Mouse (Mus musculus): ENCODE measurements around the gene Plcb1. TPM values are rescaled to one million over a fixed set of nuclear protein-coding genes. Genes with fewer than 3 reads are reported as not detected.

Plcb1 gene
- 4.8 and 6.1 TPM in 2 replicates for polyA plus RNA-seq (2016; fragmentation: Nextera tagmentation; extraction: Ambion mirVana)

- WGBS, result under 1% methylated on average over 88 of the region's 88 CpGs
- H3K27ac ChIP-seq (replicated peaks), result peak within 1 kb of the TSS; percentile 87
- H3K36me3 ChIP-seq, result no peaks in the 10 kb centered on the region
- H3K4me3 ChIP-seq, result peak within 1 kb of the TSS; percentile 77
- peaks cover 32% of the 10 kb centered on the region for H3K27me3 ChIP-seq (ENCODE audit: low read depth, poor library complexity, severe bottlenecking)
- H3K4me1 ChIP-seq, result peaks cover 15% of the 10 kb centered on the region
- H3K9me3 ChIP-seq (replicated peaks), result no peaks in the 10 kb centered on the region
- peak; percentile 90 for DNase-seq (ENCODE audit: low spot score)
Observed at GRCm38 (mm10) chr2:134785970-134786855, at the start of gene Plcb1. Gene Plcb1 (plus strand): TSS chr2:134786067.

GRCm38 (mm10) chr2:134755537-134755936, 30.3 kb upstream of the Plcb1 start:
- no peaks in the 10 kb centered on the region for H3K4me1 ChIP-seq
- 0 out of 2 replicates have a peak, but pooled peaks cover 2% of the 10 kb centered on the region for H3K9me3 ChIP-seq (replicated peaks)
- DNase-seq (ENCODE audit: low spot score), result no peak
- no peaks in the 10 kb centered on the region for H3K36me3 ChIP-seq
- H3K27me3 ChIP-seq (ENCODE audit: low read depth, poor library complexity, severe bottlenecking), result no peaks in the 10 kb centered on the region
- no peak overlapping the region for H3K4me3 ChIP-seq
- H3K27ac ChIP-seq (replicated peaks), result no peak overlapping the region

- no peaks in the 10 kb centered on the region for H3K36me3 ChIP-seq
- DNase-seq (ENCODE audit: low spot score), result no peak
- no peaks in the 10 kb centered on the region for H3K27me3 ChIP-seq (ENCODE audit: low read depth, poor library complexity, severe bottlenecking)
- H3K4me1 ChIP-seq, result no peaks in the 10 kb centered on the region
- H3K27ac ChIP-seq (replicated peaks), result no peak overlapping the region
- H3K9me3 ChIP-seq (replicated peaks), result 0 out of 2 replicates have a peak, but pooled peaks cover 2% of the 10 kb centered on the region
- H3K4me3 ChIP-seq, result no peak overlapping the region
- 76% methylated on average over 1 of the region's 1 CpGs for WGBS
Observed at GRCm38 (mm10) chr2:134756086-134756485, 29.8 kb upstream of the Plcb1 start.

GRCm38 (mm10) chr2:134761029-134761428, 24.8 kb upstream of the Plcb1 start:
- Histone ChIP-seq H3K27me3 (ENCODE audit: low read depth, poor library complexity, severe bottlenecking) (no peaks in the 10 kb centered on the region), H3K9me3 (replicated peaks) (no peaks in the 10 kb centered on the region), H3K27ac (replicated peaks) (no peak overlapping the region), H3K4me1 (no peaks in the 10 kb centered on the region), H3K36me3 (no peaks in the 10 kb centered on the region), H3K4me3 (no peak overlapping the region)
- WGBS, result 91% methylated on average over 1 of the region's 1 CpGs
- no peak for DNase-seq (ENCODE audit: low spot score)

- no peak for DNase-seq (ENCODE audit: low spot score)
- no peaks in the 10 kb centered on the region for H3K9me3 ChIP-seq (replicated peaks)
- no peak overlapping the region for H3K4me3 ChIP-seq
- H3K36me3 ChIP-seq, result no peaks in the 10 kb centered on the region
- no peaks in the 10 kb centered on the region for H3K27me3 ChIP-seq (ENCODE audit: low read depth, poor library complexity, severe bottlenecking)
- H3K4me1 ChIP-seq, result no peaks in the 10 kb centered on the region
- 95% methylated on average over 8 of the region's 8 CpGs for WGBS
- H3K27ac ChIP-seq (replicated peaks), result no peak overlapping the region
Observed at GRCm38 (mm10) chr2:134763406-134763990, 22.4 kb upstream of the Plcb1 start.

GRCm38 (mm10) chr2:134764506-134764905, 21.4 kb upstream of the Plcb1 start:
- no peak for DNase-seq (ENCODE audit: low spot score)
- Histone ChIP-seq H3K27ac (replicated peaks) (no peak overlapping the region), H3K36me3 (no peaks in the 10 kb centered on the region), H3K9me3 (replicated peaks) (no peaks in the 10 kb centered on the region), H3K4me1 (no peaks in the 10 kb centered on the region), H3K4me3 (no peak overlapping the region), H3K27me3 (ENCODE audit: low read depth, poor library complexity, severe bottlenecking) (no peaks in the 10 kb centered on the region)
- 94% methylated on average over 2 of the region's 2 CpGs for WGBS

- Histone ChIP-seq H3K27ac (replicated peaks) (no peak overlapping the region), H3K4me3 (no peak overlapping the region), H3K36me3 (no peaks in the 10 kb centered on the region), H3K27me3 (ENCODE audit: low read depth, poor library complexity, severe bottlenecking) (peaks cover 8% of the 10 kb centered on the region; the same call in 1 of the 2 replicates), H3K4me1 (no peaks in the 10 kb centered on the region), H3K9me3 (replicated peaks) (no peaks in the 10 kb centered on the region)
- no peak for DNase-seq (ENCODE audit: low spot score)
- WGBS, result 74% methylated on average over 5 of the region's 5 CpGs
Observed at GRCm38 (mm10) chr2:134779826-134780225, 6.0 kb upstream of the Plcb1 start.

GRCm38 (mm10) chr2:134780316-134780715, 5.6 kb upstream of the Plcb1 start:
- Histone ChIP-seq H3K27me3 (ENCODE audit: low read depth, poor library complexity, severe bottlenecking) (peaks cover 10% of the 10 kb centered on the region; the same call in 1 of the 2 replicates), H3K4me1 (no peaks in the 10 kb centered on the region), H3K27ac (replicated peaks) (no peak overlapping the region), H3K36me3 (no peaks in the 10 kb centered on the region), H3K9me3 (replicated peaks) (no peaks in the 10 kb centered on the region), H3K4me3 (no peak overlapping the region)
- DNase-seq (ENCODE audit: low spot score), result no peak

- no peaks in the 10 kb centered on the region for H3K36me3 ChIP-seq
- H3K4me1 ChIP-seq, result peaks cover 15% of the 10 kb centered on the region
- peak overlapping the region; percentile 87 for H3K27ac ChIP-seq (replicated peaks)
- peak overlapping the region; percentile 77 for H3K4me3 ChIP-seq
- no peaks in the 10 kb centered on the region for H3K9me3 ChIP-seq (replicated peaks)
- peaks cover 32% of the 10 kb centered on the region for H3K27me3 ChIP-seq (ENCODE audit: low read depth, poor library complexity, severe bottlenecking)
- 14% methylated on average over 6 of the region's 6 CpGs for WGBS
- DNase-seq (ENCODE audit: low spot score), result peak; percentile 28
Observed at GRCm38 (mm10) chr2:134786856-134787250, 986 bp downstream of the Plcb1 start.

GRCm38 (mm10) chr2:134787336-134788095, 1.6 kb downstream of the Plcb1 start:
- Histone ChIP-seq H3K4me3 (peak overlapping the region; percentile 77), H3K27me3 (ENCODE audit: low read depth, poor library complexity, severe bottlenecking) (peaks cover 32% of the 10 kb centered on the region), H3K9me3 (replicated peaks) (no peaks in the 10 kb centered on the region), H3K36me3 (no peaks in the 10 kb centered on the region), H3K27ac (replicated peaks) (no peak overlapping the region), H3K4me1 (peaks cover 15% of the 10 kb centered on the region)
- WGBS, result 62% methylated on average over 12 of the region's 12 CpGs
- DNase-seq (ENCODE audit: low spot score), result no peak

GRCm38 (mm10) chr2:134792926-134793325, 7.1 kb downstream of the Plcb1 start:
- H3K9me3 ChIP-seq (replicated peaks), result no peaks in the 10 kb centered on the region
- H3K4me1 ChIP-seq, result no peaks in the 10 kb centered on the region
- no peak overlapping the region for H3K27ac ChIP-seq (replicated peaks)
- 86% methylated on average over 7 of the region's 7 CpGs for WGBS
- no peaks in the 10 kb centered on the region for H3K36me3 ChIP-seq
- H3K27me3 ChIP-seq (ENCODE audit: low read depth, poor library complexity, severe bottlenecking), result peaks cover 8% of the 10 kb centered on the region; the same call in 1 of the 2 replicates
- no peak overlapping the region for H3K4me3 ChIP-seq
- DNase-seq (ENCODE audit: low spot score), result no peak

GRCm38 (mm10) chr2:134800226-134800625, 14.4 kb downstream of the Plcb1 start:
- no peak overlapping the region for H3K4me3 ChIP-seq
- H3K4me1 ChIP-seq, result no peaks in the 10 kb centered on the region
- WGBS, result 98% methylated on average over 1 of the region's 1 CpGs
- no peaks in the 10 kb centered on the region for H3K36me3 ChIP-seq
- no peak for DNase-seq (ENCODE audit: low spot score)
- H3K27ac ChIP-seq (replicated peaks), result no peak overlapping the region
- H3K27me3 ChIP-seq (ENCODE audit: low read depth, poor library complexity, severe bottlenecking), result no peaks in the 10 kb centered on the region
- no peaks in the 10 kb centered on the region for H3K9me3 ChIP-seq (replicated peaks)

Measured in midbrain, embryonic 10.5 days (tissue).